In the genomic region with DNA sequence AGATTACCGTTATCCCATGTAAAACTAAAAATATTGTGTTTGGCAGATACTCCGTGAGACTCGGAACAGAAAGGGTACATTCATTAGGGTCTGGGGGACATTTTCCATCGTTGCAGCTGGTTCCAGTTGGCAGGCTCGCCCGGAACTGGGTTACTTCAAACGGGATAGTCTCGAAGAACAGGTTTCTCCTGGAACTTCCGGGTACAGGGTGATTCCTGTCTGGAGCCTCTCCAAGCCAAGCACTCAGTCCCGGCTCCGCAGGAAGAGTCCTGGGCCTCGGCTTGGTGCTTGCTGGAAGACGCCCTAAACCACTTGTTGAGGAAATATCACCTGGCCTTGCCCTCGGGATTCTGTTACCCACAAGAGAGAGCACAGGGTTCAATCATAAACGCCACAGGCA, we compare ENCODE assay signal across 12 mouse cellular contexts. TPM values are rescaled to one million over a fixed set of nuclear protein-coding genes. Genes with fewer than 3 reads are reported as not detected.
DNase-seq lines count a peak whose midpoint lies in the region; ATAC-seq and TF ChIP-seq lines count a peak whose summit lies in the region.
"Had no signal": no experiment of that assay in that cellular context is flagged by ENCODE, and none has a peak within 500 bp of the region (broad histone marks: within the 10 kb centered on the region; RNA-seq: fewer than 3 reads in every experiment).

No protein-coding gene starts in this region.

- H3K9ac ChIP-seq in heart, embryonic 12.5 days: no peak overlapping the region
- no peak overlapping the region for H3K9ac ChIP-seq in kidney, embryonic 16.5 days (replicated peaks; ENCODE audit: low read length)
- H3K9ac ChIP-seq: liver, embryonic 13.5 days had no signal

- DNase-seq in heart, embryonic 10.5 days (ENCODE audit: low spot score): no peak
- DNase-seq in heart, postnatal 10 days: no peak
- DNase-seq in lung, postnatal 25 days (ENCODE audit: low spot score): peak; percentile 79
- no peak for DNase-seq in left cerebral cortex, adult 2 months (ENCODE audit: extremely low spot score in 1 of 2, low spot score in 2 of 2)
- DNase-seq in frontal cortex, postnatal 36 days (ENCODE audit: low spot score in 2 of 2): no peak
- DNase-seq in adrenal gland, postnatal 14 days: no peak
- DNase-seq: liver, embryonic 13.5 days; right cerebral cortex, postnatal 4 days had no signal

- H3K36me3 ChIP-seq in heart, embryonic 10.5 days: no peaks in the 10 kb centered on the region
- H3K36me3 ChIP-seq in heart, embryonic 12.5 days: no peaks in the 10 kb centered on the region
- H3K36me3 ChIP-seq in kidney, embryonic 16.5 days (ENCODE audit: insufficient read depth, low read length): no peaks in the 10 kb centered on the region
- H3K36me3 ChIP-seq: liver, embryonic 13.5 days had no signal

- no peak overlapping the region for H3K27ac ChIP-seq in heart, embryonic 10.5 days
- H3K27ac ChIP-seq in heart, embryonic 12.5 days (ENCODE audit: poor library complexity, severe bottlenecking): no peak overlapping the region
- no peak overlapping the region for H3K27ac ChIP-seq in kidney, embryonic 16.5 days (ENCODE audit: low read length)
- no peak overlapping the region for H3K27ac ChIP-seq in left cerebral cortex, adult 2 months
- H3K27ac ChIP-seq: liver, embryonic 13.5 days had no signal

- ATAC-seq in heart, embryonic 12.5 days (ENCODE audit: insufficient number of reproducible peaks, low FRiP score): no peak
- ATAC-seq in kidney, embryonic 16.5 days (ENCODE audit: low FRiP score, low TSS enrichment): 0 out of 2 replicates have a peak, but pooled peaks have one; percentile 36

- H3K9me3 ChIP-seq in heart, embryonic 10.5 days: no peaks in the 10 kb centered on the region
- H3K9me3 ChIP-seq in heart, embryonic 12.5 days (replicated peaks): 0 out of 2 replicates have a peak, but pooled peaks cover 3% of the 10 kb centered on the region
- H3K9me3 ChIP-seq in kidney, embryonic 16.5 days (ENCODE audit: low read length): no peaks in the 10 kb centered on the region
- H3K9me3 ChIP-seq: liver, embryonic 13.5 days had no signal

- TF ChIP-seq CTCF in left cerebral cortex, adult 2 months (IDR thresholded peaks at IDR 0.05): no peak

- intact Hi-C loops in heart, postnatal 10 days (cut with DNase I): loop anchor here (2.0 kb wide), 1 partner anchor 21 kb away; no protein-coding TSS in a partner anchor
- intact Hi-C loops in left cerebral cortex, adult 2 months (cut with DNase I): loop anchor here (5.0 to 10.0 kb wide), 4 partner anchors 310 to 555 kb away; no protein-coding TSS in a partner anchor

- peaks cover 11% of the 10 kb centered on the region; the same call in 1 of the 2 replicates for H3K27me3 ChIP-seq in heart, embryonic 10.5 days (ENCODE audit: insufficient read depth, poor library complexity, severe bottlenecking)
- H3K27me3 ChIP-seq in heart, embryonic 12.5 days (replicated peaks): no peaks in the 10 kb centered on the region
- H3K27me3 ChIP-seq in kidney, embryonic 16.5 days (ENCODE audit: insufficient read depth, low read length): no peaks in the 10 kb centered on the region

- peaks cover 14% of the 10 kb centered on the region for H3K4me1 ChIP-seq in heart, embryonic 10.5 days
- H3K4me1 ChIP-seq in heart, embryonic 12.5 days (replicated peaks): peaks cover 12% of the 10 kb centered on the region
- H3K4me1 ChIP-seq in kidney, embryonic 16.5 days (ENCODE audit: insufficient read depth, low read length): peaks cover 11% of the 10 kb centered on the region

- WGBS in heart, embryonic 10.5 days: 39% methylated on average over 15 of the region's 15 CpGs
- 38% methylated on average over 15 of the region's 15 CpGs for WGBS in heart, embryonic 12.5 days
- WGBS in kidney, embryonic 16.5 days: 31% methylated on average over 15 of the region's 15 CpGs

- H3K4me3 ChIP-seq in heart, embryonic 10.5 days: 0 out of 2 replicates have a peak overlapping the region, but pooled peaks have one; percentile 62
- no peak overlapping the region for H3K4me3 ChIP-seq in heart, embryonic 12.5 days
- H3K4me3 ChIP-seq in kidney, embryonic 16.5 days (ENCODE audit: low read length): no peak overlapping the region
- H3K4me3 ChIP-seq in left cerebral cortex, adult 2 months: no peak overlapping the region
- H3K4me3 ChIP-seq: liver, embryonic 13.5 days had no signal

- H3K4me2 ChIP-seq in heart, embryonic 12.5 days: peak overlapping the region; percentile 84
- H3K4me2 ChIP-seq in kidney, embryonic 16.5 days (replicated peaks; ENCODE audit: low read depth, low read length): no peak overlapping the region; the same call in 1 of the 2 replicates

RNA-seq across cellular contexts. Expression of a gene that starts 12.4 kb away (rescaled TPM):
- polyA plus RNA-seq in heart, embryonic 10.5 days (2016; fragmentation: Nextera tagmentation; extraction: Ambion mirVana): 0.26 and 0.53 TPM in 2 replicates
- under 1 TPM; 0.45 to 0.86 TPM for total RNA-seq in heart, postnatal 10 days (2021)
- 0.31 and 0.35 TPM in 2 replicates for polyA plus RNA-seq in heart, embryonic 12.5 days (2016; fragmentation: Nextera tagmentation; extraction: Ambion mirVana)
- polyA plus RNA-seq in kidney, embryonic 16.5 days (2015; fragmentation: Nextera tagmentation; extraction: Ambion mirVana): 0.26 and 0.82 TPM in 2 replicates
- 1 to 10 TPM in 1 of 2 experiments, under 1 TPM in 1; 0.84 to 1.3 TPM for total RNA-seq in left cerebral cortex, adult 2 months (2021)
- total RNA-seq in adrenal gland, postnatal 14 days (2021): 1.6 and 1.8 TPM in 2 replicates

RNA-seq across cellular contexts. Expression of a gene that starts 25.6 kb away (rescaled TPM):
- not detected in 2 replicates for polyA plus RNA-seq in heart, embryonic 10.5 days (2016; fragmentation: Nextera tagmentation; extraction: Ambion mirVana)
- total RNA-seq in heart, postnatal 10 days (2021): not detected
- polyA plus RNA-seq in heart, embryonic 12.5 days (2016; fragmentation: Nextera tagmentation; extraction: Ambion mirVana): not detected in 2 replicates
- not detected in 2 replicates for polyA plus RNA-seq in kidney, embryonic 16.5 days (2015; fragmentation: Nextera tagmentation; extraction: Ambion mirVana)
- total RNA-seq in left cerebral cortex, adult 2 months (2021): not detected
- total RNA-seq in adrenal gland, postnatal 14 days (2021): not detected in 2 replicates
- polyA plus RNA-seq: C2C12; forebrain, embryonic 14.5 days had no signal

RNA-seq across cellular contexts. Expression of a gene that starts 42.2 kb away (rescaled TPM):
- polyA plus RNA-seq in heart, embryonic 10.5 days (2016; fragmentation: Nextera tagmentation; extraction: Ambion mirVana): 0.71 and 0.94 TPM in 2 replicates
- total RNA-seq in heart, postnatal 10 days (2021): 1 to 10 TPM; 3.8 to 5.0 TPM
- 0.64 and 1.3 TPM in 2 replicates for polyA plus RNA-seq in heart, embryonic 12.5 days (2016; fragmentation: Nextera tagmentation; extraction: Ambion mirVana)
- 10.8 and 12.0 TPM in 2 replicates for polyA plus RNA-seq in kidney, embryonic 16.5 days (2015; fragmentation: Nextera tagmentation; extraction: Ambion mirVana)
- total RNA-seq in left cerebral cortex, adult 2 months (2021): under 1 TPM in 1 of 2 experiments, not detected in 1; 0.23 TPM
- 0.64 and 2.7 TPM in 2 replicates for total RNA-seq in adrenal gland, postnatal 14 days (2021)
